ENCODE assay signal across 19 mouse cellular contexts in genomic region chr3:30220701-30221412, GRCm38 (mm10).
DNase-seq lines count a peak whose midpoint lies in the region; ATAC-seq lines count a peak whose summit lies in the region.
"Had no signal": no experiment of that assay in that cellular context is flagged by ENCODE, and none has a peak within 500 bp of the region (broad histone marks: within the 10 kb centered on the region; RNA-seq: fewer than 3 reads in every experiment).

No protein-coding gene starts in this region.

- no peak overlapping the region for H3K4me2 ChIP-seq in lung, embryonic 15.5 days
- H3K4me2 ChIP-seq in forebrain, embryonic 14.5 days (ENCODE audit: low read length): 0 out of 2 replicates have a peak overlapping the region, but pooled peaks have one; percentile 1
- peak overlapping the region; percentile 38 for H3K4me2 ChIP-seq in midbrain, embryonic 13.5 days (replicated peaks)

- 60% methylated on average over 19 of the region's 19 CpGs for WGBS in lung, embryonic 15.5 days
- 9% methylated on average over 19 of the region's 19 CpGs for WGBS in forebrain, embryonic 14.5 days
- 6% methylated on average over 19 of the region's 19 CpGs for whole genome bisulfite sequencing in midbrain, embryonic 13.5 days

- H3K4me1 ChIP-seq in lung, embryonic 15.5 days: peaks cover 31% of the 10 kb centered on the region
- peaks cover 6% of the 10 kb centered on the region; the same call in 1 of the 2 replicates for H3K4me1 ChIP-seq in forebrain, embryonic 14.5 days (ENCODE audit: control insufficient read depth, insufficient read depth, low read length)
- peaks cover 36% of the 10 kb centered on the region for H3K4me1 ChIP-seq in midbrain, embryonic 13.5 days (replicated peaks)

- H3K4me3 ChIP-seq in lung, embryonic 15.5 days: no peak overlapping the region
- no peak overlapping the region for H3K4me3 ChIP-seq in forebrain, embryonic 14.5 days (ENCODE audit: low read depth, low read length)
- H3K4me3 ChIP-seq in midbrain, embryonic 13.5 days (replicated peaks): 0 out of 2 replicates have a peak overlapping the region, but pooled peaks have one; percentile 3
- H3K4me3 ChIP-seq: embryonic facial prominence, embryonic 12.5 days; left cerebral cortex, adult 2 months had no signal

- ATAC-seq in lung, embryonic 15.5 days (ENCODE audit: borderline replicate concordance, extremely low read depth, low FRiP score, low TSS enrichment): no peak
- ATAC-seq in forebrain, embryonic 14.5 days: peak; percentile 56; the same call in 1 of the 2 replicates
- ATAC-seq in midbrain, embryonic 13.5 days: peak; percentile 73; the same call in 1 of the 2 replicates
- ATAC-seq: intestine, embryonic 16.5 days had no signal

- H3K36me3 ChIP-seq in lung, embryonic 15.5 days: no peaks in the 10 kb centered on the region
- no peaks in the 10 kb centered on the region for H3K36me3 ChIP-seq in forebrain, embryonic 14.5 days (ENCODE audit: control insufficient read depth, insufficient read depth, low read length)
- H3K36me3 ChIP-seq in midbrain, embryonic 13.5 days: no peaks in the 10 kb centered on the region
- H3K36me3 ChIP-seq: embryonic facial prominence, embryonic 12.5 days had no signal

- no peak overlapping the region for H3K9ac ChIP-seq in lung, embryonic 15.5 days
- H3K9ac ChIP-seq in forebrain, embryonic 14.5 days (ENCODE audit: low read length): no peak overlapping the region
- no peak overlapping the region for H3K9ac ChIP-seq in midbrain, embryonic 13.5 days (replicated peaks)
- H3K9ac ChIP-seq: embryonic facial prominence, embryonic 12.5 days had no signal

- no peaks in the 10 kb centered on the region for H3K27me3 ChIP-seq in lung, embryonic 15.5 days
- peaks cover 33% of the 10 kb centered on the region for H3K27me3 ChIP-seq in forebrain, embryonic 14.5 days (replicated peaks; ENCODE audit: control insufficient read depth, insufficient read depth, low read length)
- H3K27me3 ChIP-seq in midbrain, embryonic 13.5 days: peaks cover 76% of the 10 kb centered on the region
- H3K27me3 ChIP-seq: embryonic facial prominence, embryonic 12.5 days had no signal

- no peak for DNase-seq in lung, postnatal 4 days
- peak; percentile 41 for DNase-seq in embryo, embryonic 9.5 days (ENCODE audit: extremely low spot score)
- peak; percentile 37 for DNase-seq in forebrain, embryonic 14.5 days (ENCODE audit: low spot score)
- DNase-seq in cerebellum, adult 8-10 months: no peak
- no peak for DNase-seq in Muller cell, postnatal 12 days (ENCODE audit: inconsistent ontology term)
- DNase-seq in spleen, postnatal 36 days (ENCODE audit: low spot score in 2 of 2): no peak
- DNase-seq: cerebellum, adult 18-20 months; gastrocnemius, postnatal 10 days; heart, postnatal 14 days; liver; lung, adult 2 months; right cerebral cortex, postnatal 25 days; thymus, adult 18-20 months had no signal

- H3K9me3 ChIP-seq in lung, embryonic 15.5 days: no peaks in the 10 kb centered on the region
- no peaks in the 10 kb centered on the region for H3K9me3 ChIP-seq in forebrain, embryonic 14.5 days (replicated peaks; ENCODE audit: control insufficient read depth, low read length)
- no peaks in the 10 kb centered on the region for H3K9me3 ChIP-seq in midbrain, embryonic 13.5 days
- H3K9me3 ChIP-seq: embryonic facial prominence, embryonic 12.5 days had no signal

- peak overlapping the region; percentile 29 for H3K27ac ChIP-seq in lung, embryonic 15.5 days
- no peak overlapping the region for H3K27ac ChIP-seq in forebrain, embryonic 14.5 days (ENCODE audit: low read depth, low read length)
- H3K27ac ChIP-seq in midbrain, embryonic 13.5 days: no peak overlapping the region
- H3K27ac ChIP-seq: embryonic facial prominence, embryonic 12.5 days; kidney, postnatal 0 days; left cerebral cortex, adult 2 months had no signal

Comparison
In these comparisons a context has a peak if more than half of its experiments do, and no peak if none do; other contexts are left out.
1. DNase-seq: peak in embryo, embryonic 9.5 days (single experiment) and forebrain, embryonic 14.5 days (single experiment); none in lung, postnatal 4 days (0 of 2), cerebellum, adult 8-10 months (single experiment), Muller cell, postnatal 12 days (single experiment) and spleen, postnatal 36 days (0 of 2).